Mouse (Mus musculus): ENCODE results near the gene Zfp652.

- TF ChIP-seq MAX (IDR thresholded peaks at IDR 0.05; ENCODE audit: low read length) (no peak), ELF1 (IDR thresholded peaks at IDR 0.05; ENCODE audit: low read depth, low read length) (no peak), POLR2AphosphoS2 (IDR thresholded peaks at IDR 0.05; ENCODE audit: low read depth, low read length) (no peak), CTCF (conservative IDR thresholded peaks at IDR 0.05 in 1 of 2, IDR thresholded peaks at IDR 0.05 in 1 of 2; ENCODE audit: low read depth in 2 of 2, low read length in 2 of 2) (no peak), TCF12 (IDR thresholded peaks at IDR 0.05; ENCODE audit: low read depth, low read length) (no peak), ZKSCAN1 (IDR thresholded peaks at IDR 0.05; ENCODE audit: borderline replicate concordance, low read depth, low read length) (no peak), EP300 (IDR thresholded peaks at IDR 0.05; ENCODE audit: low read length) (no peak), MYC (IDR thresholded peaks at IDR 0.05; ENCODE audit: low read depth, low read length) (no peak), POLR2A (IDR thresholded peaks at IDR 0.05; ENCODE audit: low read depth, low read length) (no peak), IRF4 (IDR thresholded peaks at IDR 0.05; ENCODE audit: low read depth, low read length) (no peak)
These were observed 99.8 kb downstream of the Zfp652 start for GRCm38 (mm10) chr11:95812224-95812623.

All from CH12.LX (cell line).